Mouse (Mus musculus) ES-E14 (cell line): ENCODE measurements around the gene Dscam. TPM values are rescaled to one million over a fixed set of nuclear protein-coding genes. Genes with fewer than 3 reads are reported as not detected.

ENCODE experiments used
- DNase-seq: peaks from one replicate; pipeline ENCODE4 v3.0.0-alpha.2; 2013; ENCODE audit warnings: low read depth, low spot score
- H3K27ac ChIP-seq: 2 replicates; pipeline ENCODE4 v1.5.1; 2012; ENCODE audit warnings: low read depth, mild to moderate bottlenecking, low read length, moderate library complexity, mixed read lengths; ENCODE audit not compliant: poor library complexity, insufficient read depth, severe bottlenecking
- H3K36me3 ChIP-seq: 2 replicates; pipeline ENCODE4 v1.6.1; 2012; ENCODE audit warnings: mild to moderate bottlenecking, low read length, moderate library complexity, mixed read lengths; ENCODE audit not compliant: control insufficient read depth, poor library complexity, insufficient read depth, severe bottlenecking
- H3K4me1 ChIP-seq, 2 experiments: fragments of 150-350 bp in 1 of 2; sonication (generic) in 1 of 2; 2 replicates each; pipeline ENCODE4 v1.6.1; 2012; ENCODE audit warnings: low read length in 2 of 2, mild to moderate bottlenecking in 1 of 2, mixed read lengths in 1 of 2; ENCODE audit not compliant: control insufficient read depth in 2 of 2, insufficient read depth in 2 of 2, poor library complexity in 1 of 2
- H3K4me3 ChIP-seq, 2 experiments: fragments of 150-350 bp in 1 of 2; sonication (generic) in 1 of 2; 2 replicates each; pipeline ENCODE4 v1.5.1; 2012; ENCODE audit warnings: low read length in 2 of 2, low read depth in 1 of 2, mild to moderate bottlenecking in 1 of 2, mixed read lengths in 1 of 2; ENCODE audit not compliant: insufficient read depth in 1 of 2, poor library complexity in 1 of 2, severe bottlenecking in 1 of 2
- H3K9ac ChIP-seq: 2 replicates; pipeline ENCODE4 v1.6.1; 2012; ENCODE audit warnings: low read depth, mild to moderate bottlenecking, low read length, mixed read lengths; ENCODE audit not compliant: poor library complexity, insufficient read depth, severe bottlenecking
- H3K9me3 ChIP-seq: fragments of 150-350 bp; sonication (generic); 2 replicates; pipeline ENCODE4 v1.6.1; 2012; ENCODE audit warnings: low read depth, mild to moderate bottlenecking, low read length; ENCODE audit not compliant: control insufficient read depth, insufficient read depth
- CHD2 ChIP-seq: IDR thresholded peaks from 2 replicates; pipeline ENCODE4 v1.6.1; 2014; ENCODE audit warnings: mild to moderate bottlenecking, low read depth, low read length, inconsistent platforms
- HCFC1 ChIP-seq: IDR thresholded peaks from 2 replicates; pipeline ENCODE4 v1.6.1; 2012; ENCODE audit warnings: low read length, inconsistent platforms, borderline replicate concordance; ENCODE audit not compliant: insufficient read depth
- MAFK ChIP-seq: IDR thresholded peaks from 2 replicates; pipeline ENCODE4 v1.6.1; 2014; ENCODE audit warnings: mild to moderate bottlenecking, low read depth, low read length, inconsistent platforms; ENCODE audit not compliant: insufficient read depth
- ZC3H11A ChIP-seq: IDR thresholded peaks from 2 replicates; pipeline ENCODE4 v1.6.1; 2012; ENCODE audit warnings: low read depth, mild to moderate bottlenecking, inconsistent platforms, low read length, borderline replicate concordance
- ZNF384 ChIP-seq: IDR thresholded peaks from 2 replicates; pipeline ENCODE4 v1.6.1; 2012; ENCODE audit warnings: low read depth, low read length, inconsistent platforms
- in situ Hi-C, 2 experiments: fragments of 600-800 bp; cut with MboI; formaldehyde crosslinking; loops; one replicate each; pipeline ENCODE4 v1.15.1; 2025; ENCODE audit warnings: low sequenced_read_pairs in 2 of 2, inconsistent platforms in 1 of 2; ENCODE audit not compliant: unreplicated experiment in 2 of 2
- total RNA-seq: library from RNA; depleted of rRNA; stranded (reverse); fragments of 300-350 nt; gene quantifications from 2 replicates; pipeline ENCODE4 v1.2.3, GENCODE M21; 2012

Dscam gene
- total RNA-seq, 1 experiment = 0.04 TPM

GRCm38 (mm10) chr16:97103046-97103445 is 67.5 kb downstream of the Dscam start:
- H3K4me3 ChIP-seq = no peak overlapping the region
- H3K9ac ChIP-seq = no peak overlapping the region
- no peak for TF ChIP-seq CHD2
- TF ChIP-seq HCFC1 = no peak
- no peak for TF ChIP-seq ZNF384
- no peak for TF ChIP-seq ZC3H11A
- no peak for TF ChIP-seq MAFK
- in situ Hi-C loops = no loop called here
- no peak for DNase-seq
- H3K4me1 ChIP-seq = no peaks in the 10 kb centered on the region
- H3K36me3 ChIP-seq = no peaks in the 10 kb centered on the region
- no peaks in the 10 kb centered on the region for H3K9me3 ChIP-seq
- no peak overlapping the region for H3K27ac ChIP-seq

DNA sequence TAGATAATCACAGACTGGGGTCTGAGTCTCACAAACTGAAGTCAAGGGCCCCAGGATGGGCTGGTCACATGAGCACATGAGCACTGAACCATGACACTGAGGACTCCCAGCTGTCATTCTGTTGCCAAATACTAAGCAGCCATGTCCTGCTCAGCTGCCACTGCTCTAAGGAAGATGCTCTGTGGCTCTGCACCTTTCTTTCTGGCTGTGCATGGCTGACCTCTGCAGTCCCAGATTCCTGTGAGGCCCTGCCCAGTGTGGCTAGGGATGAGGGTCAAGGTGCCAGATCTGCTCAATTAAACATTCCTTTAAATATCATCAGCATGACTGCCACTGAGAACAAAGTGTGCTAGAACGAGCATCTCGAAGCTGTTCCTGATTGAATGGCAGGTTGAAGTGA is 70.5 kb downstream of the Dscam start:
- Histone ChIP-seq H3K36me3 (no peaks in the 10 kb centered on the region), H3K4me3 (no peak overlapping the region), H3K9me3 (no peaks in the 10 kb centered on the region), H3K27ac (no peak overlapping the region), H3K9ac (no peak overlapping the region), H3K4me1 (no peaks in the 10 kb centered on the region)
- in situ Hi-C loops = no loop called here
- no peak for TF ChIP-seq HCFC1
- no peak for TF ChIP-seq CHD2
- TF ChIP-seq ZNF384 = no peak
- no peak for TF ChIP-seq MAFK
- no peak for TF ChIP-seq ZC3H11A
- no peak for DNase-seq

GRCm38 (mm10) chr16:97098508-97098907 is 72.0 kb downstream of the Dscam start:
- in situ Hi-C loops = no loop called here
- Histone ChIP-seq H3K4me1 (no peaks in the 10 kb centered on the region), H3K27ac (no peak overlapping the region), H3K4me3 (no peak overlapping the region), H3K9ac (no peak overlapping the region), H3K36me3 (no peaks in the 10 kb centered on the region), H3K9me3 (no peaks in the 10 kb centered on the region)
- no peak for DNase-seq
- TF ChIP-seq ZC3H11A (no peak), MAFK (no peak), ZNF384 (no peak), CHD2 (no peak), HCFC1 (no peak)

DNA sequence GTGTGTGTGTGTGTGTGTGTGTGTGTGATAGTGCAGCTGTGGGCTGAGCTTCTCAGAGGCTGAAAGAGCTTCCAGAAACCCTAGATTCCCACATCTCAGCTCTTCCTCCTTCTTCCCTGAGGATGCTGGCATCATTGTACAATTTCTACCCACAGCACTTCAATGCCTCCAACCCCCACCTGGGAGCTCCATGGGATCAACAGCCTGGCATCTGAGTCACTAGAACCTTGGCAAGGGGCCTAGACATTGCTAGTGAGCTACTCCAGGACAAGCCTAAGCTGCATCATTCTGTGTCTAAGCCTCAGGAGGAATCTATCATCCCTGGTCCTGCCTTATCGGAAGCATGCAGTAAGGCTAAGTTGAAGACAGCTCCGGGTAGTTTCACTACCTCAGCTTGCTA is 73.8 kb downstream of the Dscam start:
- in situ Hi-C loops = no loop called here
- H3K9ac ChIP-seq = no peak overlapping the region
- H3K9me3 ChIP-seq = no peaks in the 10 kb centered on the region
- H3K27ac ChIP-seq = no peak overlapping the region
- H3K36me3 ChIP-seq = no peaks in the 10 kb centered on the region
- TF ChIP-seq CHD2 (no peak), HCFC1 (no peak), MAFK (no peak), ZC3H11A (no peak), ZNF384 (no peak)
- no peaks in the 10 kb centered on the region for H3K4me1 ChIP-seq
- no peak overlapping the region for H3K4me3 ChIP-seq
- no peak for DNase-seq

DNA sequence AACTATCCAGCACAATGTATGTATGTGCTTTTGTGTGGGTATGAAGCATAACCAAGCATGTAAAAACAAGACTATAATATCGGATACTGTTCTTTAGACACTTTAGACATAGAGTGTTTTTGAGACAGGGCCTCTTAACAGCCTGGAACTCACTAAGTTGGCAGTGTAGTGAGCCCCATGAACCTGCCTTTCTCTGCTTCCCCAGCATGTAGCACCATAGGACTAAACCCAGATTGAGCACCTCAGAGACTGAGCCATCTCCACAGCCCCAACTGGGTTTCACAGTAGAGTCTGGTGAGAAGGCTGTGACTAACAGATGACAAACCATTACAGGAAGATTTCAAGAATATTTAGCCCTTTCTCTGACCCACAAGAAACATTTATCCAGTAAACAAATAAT is 75.1 kb downstream of the Dscam start:
- no peak for DNase-seq
- in situ Hi-C loops = no loop called here
- H3K4me1 ChIP-seq = no peaks in the 10 kb centered on the region
- no peak overlapping the region for H3K9ac ChIP-seq
- no peaks in the 10 kb centered on the region for H3K36me3 ChIP-seq
- TF ChIP-seq ZNF384 = no peak
- TF ChIP-seq CHD2 = no peak
- TF ChIP-seq ZC3H11A = no peak
- TF ChIP-seq MAFK = no peak
- TF ChIP-seq HCFC1 = no peak
- no peak overlapping the region for H3K27ac ChIP-seq
- no peak overlapping the region for H3K4me3 ChIP-seq
- no peaks in the 10 kb centered on the region for H3K9me3 ChIP-seq
